Mouse (Mus musculus) bone marrow macrophage, adult 2 months (primary cell): Measurements from ENCODE around the gene Slc2a3. TPM values are rescaled to one million over a fixed set of nuclear protein-coding genes. Genes with fewer than 3 reads are reported as not detected.
A peak's percentile ranks its signal among the peaks of the same experiment; 100 is the strongest.

Experiments used
- H3K27ac ChIP-seq: 2 replicates; pipeline ENCODE4 v1.5.1; 2012; ENCODE audit warnings: low read depth, low read length; ENCODE audit not compliant: insufficient read depth
- H3K4me1 ChIP-seq: 2 replicates; pipeline ENCODE4 v1.6.1; 2012; ENCODE audit warnings: low read length; ENCODE audit not compliant: control insufficient read depth, insufficient read depth
- H3K4me3 ChIP-seq: 2 replicates; pipeline ENCODE4 v1.5.1; 2012; ENCODE audit warnings: mild to moderate bottlenecking, low read length, moderate library complexity; ENCODE audit not compliant: insufficient read depth
- CTCF ChIP-seq: IDR thresholded peaks from 2 replicates; pipeline ENCODE4 v1.5.1; 2012; ENCODE audit warnings: low read depth, mild to moderate bottlenecking, low read length, moderate library complexity
- POLR2A ChIP-seq: IDR thresholded peaks from 2 replicates; pipeline ENCODE4 v1.6.1; 2012; ENCODE audit warnings: mild to moderate bottlenecking, low read depth, low read length, borderline replicate concordance
- polyA plus RNA-seq: library from polyadenylated mRNA; stranded (reverse); fragments of >200 nt; gene quantifications from 2 replicates; pipeline ENCODE4 v1.2.4, GENCODE M21; 2012; ENCODE audit not compliant: missing spikeins, insufficient read depth, insufficient read length

Gene Slc2a3
- polyA plus RNA-seq, 1 experiment: 6.4 TPM

DNA sequence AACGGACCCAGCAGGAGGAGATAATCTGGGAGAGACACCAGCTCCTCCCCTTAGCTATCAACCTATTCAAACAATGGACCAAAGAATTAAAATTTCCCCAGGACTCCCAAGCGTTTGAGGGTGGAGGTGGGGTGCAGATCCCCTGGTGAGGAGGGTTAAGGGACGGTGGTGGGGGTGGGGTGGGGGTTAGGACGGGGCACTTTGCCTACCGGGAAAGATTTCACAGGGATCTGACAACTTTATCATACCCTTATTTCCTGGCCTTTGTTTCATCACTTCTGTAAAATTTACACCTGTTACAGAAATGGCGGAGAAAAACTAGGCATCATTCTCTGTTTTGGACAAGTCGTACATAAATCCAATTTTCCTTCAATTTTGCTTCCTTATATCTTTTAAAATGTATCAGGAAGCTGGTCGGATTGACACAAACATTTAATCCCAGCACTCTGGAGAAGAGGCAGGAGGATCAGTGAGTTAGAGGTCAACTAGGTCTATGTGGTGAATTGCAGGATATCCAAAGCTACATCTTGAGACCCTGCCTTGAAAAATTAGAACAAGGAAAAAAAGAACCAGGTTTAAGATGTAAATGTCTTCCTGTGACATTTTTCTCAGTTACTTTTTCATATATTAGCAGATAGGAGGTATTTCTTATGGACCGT, 36.0 kb downstream of the Slc2a3 start:
- 0 out of 2 replicates have a peak overlapping the region, but pooled peaks have one; percentile 45 for H3K4me3 ChIP-seq

DNA sequence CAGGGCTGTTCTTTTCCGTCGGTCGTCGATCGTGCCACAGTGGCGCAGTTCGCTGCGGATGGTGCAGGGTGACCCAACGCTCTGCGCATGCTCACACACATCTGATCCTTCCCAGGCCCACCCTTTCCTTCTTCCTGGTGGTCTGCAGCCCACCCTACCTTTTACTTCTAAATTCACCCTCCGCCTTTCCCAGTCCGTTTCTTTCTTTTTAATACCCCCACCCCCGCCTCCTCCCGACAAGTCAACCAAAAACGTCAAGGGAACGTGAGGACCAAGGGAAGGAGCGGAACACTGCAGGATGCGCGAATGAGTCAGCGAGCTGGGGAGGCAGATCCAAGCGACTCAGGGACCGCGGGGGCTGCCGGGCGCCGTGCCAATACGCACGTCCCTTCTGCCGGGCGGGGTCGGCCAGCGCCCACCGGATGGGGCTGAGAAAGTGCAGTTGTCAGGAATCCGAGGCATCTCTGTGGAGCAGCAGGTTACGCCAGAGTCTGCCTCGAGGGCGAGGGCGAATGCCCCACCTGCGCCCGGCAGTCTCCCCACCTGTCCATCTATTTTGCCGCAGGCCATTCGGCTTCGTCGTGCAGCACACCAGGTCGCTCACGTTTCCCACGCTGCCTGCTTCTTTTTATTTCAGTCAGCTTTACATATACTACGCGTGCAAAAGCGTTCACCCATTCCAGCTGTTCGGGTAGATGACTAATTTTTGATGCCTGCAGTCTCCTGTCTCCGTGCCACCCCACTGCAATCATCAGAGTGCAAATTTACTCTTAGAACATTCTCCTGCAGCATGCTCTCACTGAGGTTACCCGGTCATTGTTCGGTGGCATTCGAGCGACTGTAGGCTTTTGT, 36.8 kb downstream of the Slc2a3 start:
- H3K4me1 ChIP-seq: peaks cover 17% of the 10 kb centered on the region
- no peak overlapping the region for H3K27ac ChIP-seq

More for the DNA sequence above, 36.0 kb downstream of the Slc2a3 start:
- TF ChIP-seq POLR2A: no peak
- TF ChIP-seq CTCF: no peak
- H3K27ac ChIP-seq: no peak overlapping the region
- peaks cover 17% of the 10 kb centered on the region for H3K4me1 ChIP-seq

DNA sequence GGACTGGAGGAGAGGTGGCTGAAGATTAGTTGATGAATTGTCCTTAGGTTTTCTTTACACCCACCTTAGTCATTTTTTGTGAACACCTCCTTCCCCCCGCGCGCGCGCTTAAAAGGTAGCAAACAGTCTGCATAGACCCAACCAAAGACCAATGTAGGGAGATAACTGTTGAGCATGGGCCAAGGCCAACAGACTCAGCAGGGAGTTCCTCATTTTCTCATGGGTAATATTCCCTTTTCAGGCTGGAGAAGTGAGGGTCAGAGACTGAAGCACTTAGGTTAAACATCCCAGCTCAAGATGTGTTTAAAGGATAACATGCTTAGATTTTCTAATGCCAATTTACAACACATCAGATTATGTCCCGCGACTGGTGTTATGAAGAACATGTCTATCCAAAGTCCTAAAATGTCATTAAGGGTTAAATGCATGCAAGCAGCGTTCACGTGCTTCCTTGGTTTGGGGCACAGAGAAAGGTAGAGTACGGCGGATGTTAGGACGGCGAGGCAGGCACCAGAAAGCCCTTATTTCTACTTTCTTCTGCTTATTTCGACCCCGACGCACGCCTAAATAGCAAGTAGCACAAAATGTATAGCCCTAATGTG, 37.5 kb downstream of the Slc2a3 start:
- TF ChIP-seq POLR2A (no peak), CTCF (no peak)
- Histone ChIP-seq H3K27ac (no peak overlapping the region), H3K4me3 (peak overlapping the region; percentile 45), H3K4me1 (peaks cover 20% of the 10 kb centered on the region)

More for the DNA sequence above, 36.8 kb downstream of the Slc2a3 start:
- TF ChIP-seq CTCF (no peak), POLR2A (no peak)
- peak overlapping the region; percentile 45 for H3K4me3 ChIP-seq

DNA sequence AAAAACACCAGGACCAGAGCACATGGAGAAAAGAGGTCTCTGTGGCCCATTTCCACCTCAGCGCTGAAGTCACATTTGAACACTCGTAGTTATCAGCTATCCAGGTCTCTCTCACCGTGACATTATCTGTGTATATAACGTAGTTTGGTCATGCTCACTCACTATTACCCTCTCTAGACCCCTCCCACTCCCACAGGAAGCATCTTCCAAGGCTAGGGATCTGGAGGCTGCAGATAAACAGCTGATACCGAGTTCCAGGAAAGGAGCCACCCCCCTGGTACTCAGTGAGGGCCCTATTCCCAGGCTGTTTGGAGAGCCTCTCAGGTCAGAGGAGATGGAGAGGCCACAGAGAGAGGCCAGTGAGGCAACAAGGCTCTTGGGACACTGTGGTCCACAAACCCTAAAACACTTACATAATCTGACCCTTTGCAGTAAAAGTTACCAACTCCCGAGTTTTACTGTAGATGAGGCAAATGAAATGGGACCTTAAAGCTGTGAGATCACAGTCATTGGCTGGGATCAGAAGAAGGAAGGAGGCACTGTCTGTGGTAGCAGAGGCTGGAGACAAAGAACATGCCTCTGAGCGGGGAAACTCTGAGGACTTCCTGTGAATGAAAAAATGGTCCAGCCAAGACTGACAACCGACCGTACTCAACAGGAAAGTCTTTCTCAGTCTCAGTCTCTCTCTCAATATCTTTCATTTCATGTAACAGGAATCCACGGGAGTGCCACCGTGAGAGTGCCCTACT, 38.3 kb downstream of the Slc2a3 start:
- Histone ChIP-seq H3K27ac (no peak overlapping the region), H3K4me1 (peaks cover 26% of the 10 kb centered on the region), H3K4me3 (no peak overlapping the region)
- TF ChIP-seq POLR2A (no peak), CTCF (no peak)

DNA sequence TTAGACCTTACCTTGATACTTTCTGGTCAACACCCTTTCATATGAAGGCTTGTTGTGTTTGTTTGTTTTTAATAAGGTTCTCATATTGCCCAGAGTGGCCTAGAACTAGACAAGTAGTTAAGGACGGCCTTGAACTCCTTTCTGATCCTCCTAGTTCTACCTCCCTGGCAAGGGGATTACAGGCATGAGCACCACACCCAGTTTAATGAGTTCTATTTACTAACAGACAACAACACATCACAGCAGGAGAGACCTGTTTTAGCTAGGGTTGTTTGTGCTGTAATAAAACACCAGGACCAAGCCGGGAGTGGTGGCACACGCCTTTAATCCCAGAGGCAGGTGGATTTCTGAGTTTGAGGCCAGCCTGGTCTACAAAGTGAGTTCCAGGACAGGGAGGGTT, 39.0 kb downstream of the Slc2a3 start:
- TF ChIP-seq POLR2A (no peak), CTCF (no peak)
- Histone ChIP-seq H3K4me1 (peaks cover 28% of the 10 kb centered on the region), H3K4me3 (no peak overlapping the region), H3K27ac (no peak overlapping the region)

DNA sequence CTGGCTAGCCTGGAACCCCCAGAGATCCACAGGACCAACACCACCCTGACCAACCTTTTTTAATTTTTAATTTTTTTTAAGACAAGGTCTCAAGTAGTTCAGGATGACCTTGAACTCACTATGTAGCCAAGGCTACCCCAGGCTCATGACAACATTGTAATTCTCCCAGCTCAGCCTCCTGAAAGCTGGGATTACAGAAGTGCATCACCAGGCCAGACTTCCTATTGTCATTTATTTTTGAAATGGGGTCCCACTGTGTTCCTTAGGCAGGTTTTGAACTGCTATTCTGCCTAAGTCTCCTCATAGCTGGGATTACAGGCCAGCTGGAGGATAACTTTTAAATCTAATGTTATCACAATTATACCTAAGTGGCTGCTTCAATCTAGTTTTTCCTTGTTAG, 39.5 kb downstream of the Slc2a3 start:
- no peak overlapping the region for H3K27ac ChIP-seq
- H3K4me1 ChIP-seq: peaks cover 28% of the 10 kb centered on the region
- H3K4me3 ChIP-seq: no peak overlapping the region
- TF ChIP-seq CTCF: no peak
- TF ChIP-seq POLR2A: no peak

DNA sequence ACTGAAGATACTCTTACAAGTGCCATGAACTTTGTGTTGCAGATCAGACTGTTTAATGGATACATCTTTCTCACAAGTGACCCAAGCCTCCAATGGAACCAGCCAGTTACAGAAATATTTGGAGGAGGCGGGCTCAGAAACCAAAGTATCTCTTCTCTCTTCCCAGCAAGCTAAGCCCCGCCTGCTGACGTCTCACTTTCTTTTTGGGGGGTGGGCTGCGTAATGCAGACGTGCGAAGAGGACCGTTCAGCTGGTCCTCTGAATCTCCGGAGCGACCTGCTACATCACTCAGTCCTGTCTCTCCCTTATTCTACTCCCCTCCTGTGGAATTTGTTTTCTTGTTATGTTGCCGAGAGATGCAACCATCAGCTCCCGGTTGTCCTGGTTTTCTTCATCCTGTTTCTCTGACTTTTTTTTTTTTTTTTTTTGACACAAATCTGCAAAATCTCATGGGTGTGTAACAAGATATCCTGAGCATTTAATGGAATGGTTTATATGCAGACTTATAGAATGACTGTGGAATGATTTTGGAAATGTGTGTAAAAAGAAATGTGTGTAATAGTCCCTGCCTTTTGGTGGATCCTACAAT, 40.3 kb downstream of the Slc2a3 start:
- peaks cover 33% of the 10 kb centered on the region for H3K4me1 ChIP-seq
- H3K27ac ChIP-seq: no peak overlapping the region
- TF ChIP-seq CTCF (no peak), POLR2A (no peak)
- H3K4me3 ChIP-seq: no peak overlapping the region

DNA sequence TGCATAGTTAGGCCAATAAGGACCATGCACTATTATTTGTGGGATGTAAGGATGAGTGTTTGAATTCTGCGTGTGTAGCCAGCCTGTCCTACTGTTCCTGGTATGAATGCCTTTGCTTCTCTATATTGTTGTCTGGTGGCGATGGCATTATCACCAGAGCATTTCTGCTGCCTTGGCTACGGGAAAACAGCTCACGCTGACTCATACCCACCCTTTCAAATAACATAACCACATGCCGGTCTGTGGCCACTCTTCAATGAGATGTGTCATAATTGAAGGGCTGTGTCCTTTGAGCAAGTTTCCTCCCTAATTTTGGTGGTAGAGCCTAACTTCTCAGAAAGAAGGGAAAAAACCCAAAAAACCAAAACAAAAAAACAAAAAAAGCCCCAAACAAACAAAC, 42.7 kb downstream of the Slc2a3 start:
- Histone ChIP-seq H3K4me1 (peaks cover 28% of the 10 kb centered on the region), H3K4me3 (no peak overlapping the region), H3K27ac (no peak overlapping the region)
- no peak for TF ChIP-seq POLR2A
- no peak for TF ChIP-seq CTCF

DNA sequence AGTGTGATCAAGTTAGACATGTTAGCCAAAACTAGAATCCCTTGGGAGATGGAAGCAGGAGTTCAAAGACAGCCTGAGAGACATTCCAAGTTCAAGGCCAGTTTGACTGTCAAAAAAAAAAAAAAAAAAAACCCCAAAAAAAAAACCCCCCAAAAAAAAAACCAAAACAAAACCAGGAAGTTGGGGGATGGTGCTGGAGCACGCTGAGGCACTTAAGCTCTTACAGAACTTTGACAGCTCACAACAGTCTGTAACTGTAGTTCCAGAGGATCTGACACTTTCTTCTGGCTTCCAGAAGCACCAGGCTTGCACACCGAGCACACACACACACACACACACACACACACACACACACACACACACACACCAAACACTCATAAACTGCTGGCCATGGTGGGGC, 45.5 kb downstream of the Slc2a3 start:
- Histone ChIP-seq H3K27ac (no peak overlapping the region), H3K4me3 (no peak overlapping the region), H3K4me1 (peaks cover 20% of the 10 kb centered on the region)
- TF ChIP-seq POLR2A (no peak), CTCF (no peak)
